23 mouse cellular contexts compared by ENCODE assay signal in the genomic region with DNA sequence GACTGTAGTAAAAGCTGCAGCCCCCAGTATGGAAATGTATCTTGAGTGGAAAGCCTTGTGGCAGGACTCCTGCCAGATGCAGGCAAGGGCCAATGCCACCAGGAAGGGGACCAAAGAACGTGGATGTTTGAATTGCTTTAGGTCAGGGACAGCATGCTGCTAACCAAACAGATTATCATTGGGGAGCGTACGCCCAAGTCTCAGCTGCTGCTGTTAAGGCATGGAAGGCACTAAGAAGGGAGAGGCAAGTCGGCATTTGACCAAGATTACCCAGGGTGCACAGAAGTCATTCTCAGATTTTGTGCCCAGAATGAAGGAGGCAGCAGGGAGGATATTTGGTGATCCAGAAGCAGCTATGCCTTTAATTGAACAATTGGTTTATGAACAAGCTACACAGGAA. TPM values are rescaled to one million over a fixed set of nuclear protein-coding genes. Genes with fewer than 3 reads are reported as not detected.
"Had no signal": no experiment of that assay in that cellular context is flagged by ENCODE, and none has a peak within 500 bp of the region (broad histone marks: within the 10 kb centered on the region; RNA-seq: fewer than 3 reads in every experiment).

No protein-coding gene starts in this region.

RNA-seq across cellular contexts. Expression of a gene that starts 35.4 kb away (rescaled TPM):
- total RNA-seq: common myeloid progenitor, adult 5-6 weeks; forebrain, postnatal 0 days; gastrocnemius, adult 18-20 months; gastrocnemius, adult 2 months; gastrocnemius, postnatal 10 days; gastrocnemius, postnatal 14 days; gastrocnemius, postnatal 25 days; gastrocnemius, postnatal 36 days; gastrocnemius, postnatal 4 days; granulocyte monocyte progenitor cell, adult 5-6 weeks; heart, adult 18-20 months; heart, adult 2 months had no signal
- polyA plus RNA-seq: embryonic facial prominence, embryonic 11.5 days; embryonic facial prominence, embryonic 13.5 days; embryonic facial prominence, embryonic 14.5 days; embryonic facial prominence, embryonic 15.5 days; erythroblast, embryonic 14.5 days; forebrain, embryonic 11.5 days; forebrain, embryonic 13.5 days; forebrain, embryonic 14.5 days; forebrain, embryonic 15.5 days; forebrain, embryonic 16.5 days; forebrain, postnatal 0 days; gonadal fat pad, adult 2 months; heart, adult 2 months had no signal
